Comparison of ENCODE assay signal across 19 mouse cellular contexts in the genomic region with DNA sequence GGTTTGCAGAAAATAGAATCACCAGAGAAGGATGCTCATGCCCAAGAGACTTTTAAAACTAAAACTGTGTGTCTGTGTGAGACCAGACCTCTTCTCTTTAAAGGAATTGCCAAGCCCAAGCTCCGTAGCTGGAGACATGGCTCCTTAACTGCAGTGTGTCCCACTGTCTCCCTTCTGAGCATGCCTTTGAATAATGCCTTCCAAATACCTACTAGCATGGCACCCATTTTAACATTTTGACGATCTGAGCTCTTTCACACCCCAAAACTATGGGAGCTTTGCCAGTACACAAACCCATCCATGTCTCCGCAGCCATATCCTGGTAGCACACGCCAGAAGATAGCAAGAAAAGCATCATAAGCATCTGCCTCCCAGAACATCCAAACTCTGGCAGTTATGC.
A peak's percentile ranks its signal among the peaks of the same experiment; 100 is the strongest.
DNase-seq lines count a peak whose midpoint lies in the region; ATAC-seq lines count a peak whose summit lies in the region.
"Had no signal": no experiment of that assay in that cellular context is flagged by ENCODE, and none has a peak within 500 bp of the region (broad histone marks: within the 10 kb centered on the region; RNA-seq: fewer than 3 reads in every experiment).

No protein-coding gene starts in this region.

- no peak overlapping the region for H3K9ac ChIP-seq in embryonic facial prominence, embryonic 14.5 days (ENCODE audit: low read depth, low read length)
- H3K9ac ChIP-seq: forebrain, embryonic 12.5 days; heart, embryonic 12.5 days; hindbrain, embryonic 15.5 days had no signal

- no peaks in the 10 kb centered on the region for H3K4me1 ChIP-seq in embryonic facial prominence, embryonic 14.5 days (ENCODE audit: control insufficient read depth, insufficient read depth, low read length)
- no peaks in the 10 kb centered on the region for H3K4me1 ChIP-seq in embryonic facial prominence, embryonic 10.5 days
- H3K4me1 ChIP-seq: forebrain, embryonic 12.5 days; heart, embryonic 12.5 days; hindbrain, embryonic 15.5 days had no signal

- intact Hi-C loops in left cerebral cortex, postnatal 36 days (cut with DNase I) = no loop called here

- no peak overlapping the region for H3K4me3 ChIP-seq in embryonic facial prominence, embryonic 14.5 days (ENCODE audit: low read depth, low read length)
- H3K4me3 ChIP-seq in embryonic facial prominence, embryonic 10.5 days = no peak overlapping the region
- H3K4me3 ChIP-seq: forebrain, embryonic 12.5 days; heart, embryonic 12.5 days; hindbrain, embryonic 15.5 days had no signal

- no peaks in the 10 kb centered on the region for H3K27me3 ChIP-seq in embryonic facial prominence, embryonic 14.5 days (replicated peaks; ENCODE audit: control insufficient read depth, insufficient read depth, low read length)
- no peaks in the 10 kb centered on the region for H3K27me3 ChIP-seq in embryonic facial prominence, embryonic 10.5 days (replicated peaks; ENCODE audit: low read depth, poor library complexity, severe bottlenecking)
- H3K27me3 ChIP-seq: forebrain, embryonic 12.5 days; heart, embryonic 12.5 days; hindbrain, embryonic 15.5 days had no signal

- 85% methylated on average over 4 of the region's 4 CpGs for WGBS in embryonic facial prominence, embryonic 14.5 days
- 93% methylated on average over 4 of the region's 4 CpGs for WGBS in embryonic facial prominence, embryonic 10.5 days

- no peak overlapping the region for H3K4me2 ChIP-seq in embryonic facial prominence, embryonic 14.5 days (ENCODE audit: low read depth, low read length)
- H3K4me2 ChIP-seq: forebrain, embryonic 12.5 days; heart, embryonic 12.5 days; hindbrain, embryonic 15.5 days had no signal

- no peak for ATAC-seq in embryonic facial prominence, embryonic 14.5 days (ENCODE audit: low read depth)
- ATAC-seq: CD4-positive, CD25-positive, alpha-beta regulatory T cell, adult 4 months; intestine, embryonic 16.5 days had no signal

- H3K36me3 ChIP-seq in embryonic facial prominence, embryonic 14.5 days (ENCODE audit: control insufficient read depth, insufficient read depth, low read length) = no peaks in the 10 kb centered on the region
- no peaks in the 10 kb centered on the region for H3K36me3 ChIP-seq in embryonic facial prominence, embryonic 10.5 days (replicated peaks)
- H3K36me3 ChIP-seq: forebrain, embryonic 12.5 days; G1E; heart, embryonic 12.5 days; hindbrain, embryonic 15.5 days had no signal

- no peaks in the 10 kb centered on the region for H3K9me3 ChIP-seq in embryonic facial prominence, embryonic 14.5 days (ENCODE audit: control insufficient read depth, low read length)
- H3K9me3 ChIP-seq in embryonic facial prominence, embryonic 10.5 days = no peaks in the 10 kb centered on the region
- H3K9me3 ChIP-seq: forebrain, embryonic 12.5 days; G1E; heart, embryonic 12.5 days; hindbrain, embryonic 15.5 days had no signal

- no peak for DNase-seq in embryonic facial prominence, embryonic 14.5 days (ENCODE audit: low spot score)
- DNase-seq in embryonic facial prominence, embryonic 10.5 days (ENCODE audit: low spot score) = no peak
- DNase-seq in frontal cortex, postnatal 36 days (ENCODE audit: low spot score in 2 of 2) = peak; percentile 15 to 23
- no peak for DNase-seq in frontal cortex, postnatal 14 days (ENCODE audit: low spot score in 2 of 2)
- peak; percentile 17 to 23 for DNase-seq in left cerebral cortex, postnatal 36 days (ENCODE audit: low spot score in 2 of 2)
- no peak for DNase-seq in left cerebral cortex, adult 9 months (ENCODE audit: low spot score in 2 of 2)
- DNase-seq in brain, adult 2 months (ENCODE audit: low read depth, low spot score) = peak; percentile 38
- DNase-seq: adrenal gland, adult 8-10 months; adrenal gland, postnatal 36 days; B cell, adult 2 months; cerebellum, adult 18-20 months; cerebellum, postnatal 10 days; gastrocnemius, postnatal 14 days had no signal

- peak overlapping the region; percentile 5 for H3K27ac ChIP-seq in embryonic facial prominence, embryonic 14.5 days (replicated peaks; ENCODE audit: low read depth, low read length)
- no peak overlapping the region for H3K27ac ChIP-seq in embryonic facial prominence, embryonic 10.5 days (replicated peaks)
- H3K27ac ChIP-seq: forebrain, embryonic 12.5 days; hindbrain, embryonic 15.5 days had no signal

Comparison
In these comparisons a context has a peak if more than half of its experiments do, and no peak if none do; other contexts are left out.
1. DNase-seq: peak in frontal cortex, postnatal 36 days (2 of 2), left cerebral cortex, postnatal 36 days (2 of 2) and brain, adult 2 months (single experiment); none in embryonic facial prominence, embryonic 14.5 days (single experiment), embryonic facial prominence, embryonic 10.5 days (single experiment), frontal cortex, postnatal 14 days (0 of 2) and left cerebral cortex, adult 9 months (0 of 2).